Mouse (Mus musculus) forebrain, postnatal 0 days (tissue): ENCODE measurements around the gene Npc2. TPM values are rescaled to one million over a fixed set of nuclear protein-coding genes. Genes with fewer than 3 reads are reported as not detected.

ENCODE experiments used
- ATAC-seq: fragments of 200-750 bp; cut with Nextera tagmentation; 2 replicates; pipeline ENCODE4 v1.8.0; 2017; ENCODE audit warnings: mild to moderate bottlenecking, moderate library complexity
- DNase-seq: peaks from one replicate; pipeline ENCODE4 v3.0.0-alpha.2; 2015
- H3K27ac ChIP-seq: fragments of 300-500 bp; sonication (generic); 2 replicates; pipeline ENCODE4 v1.5.1; 2014; ENCODE audit warnings: low read depth, mild to moderate bottlenecking, antibody characterized with exemption, low read length, moderate library complexity, mixed read lengths
- H3K27me3 ChIP-seq: fragments of 300-500 bp; sonication (generic); 2 replicates; pipeline ENCODE4 v1.6.1; 2014; ENCODE audit warnings: mild to moderate bottlenecking, low read length, mixed read lengths; ENCODE audit not compliant: insufficient read depth
- H3K36me3 ChIP-seq: fragments of 300-500 bp; sonication (generic); 2 replicates; pipeline ENCODE4 v1.6.1; 2014; ENCODE audit warnings: mild to moderate bottlenecking, moderate library complexity; ENCODE audit not compliant: insufficient read depth
- H3K4me1 ChIP-seq: fragments of 300-500 bp; sonication (generic); 2 replicates; pipeline ENCODE4 v1.6.1; 2014; ENCODE audit warnings: antibody characterized with exemption; ENCODE audit not compliant: insufficient read depth
- H3K4me2 ChIP-seq: fragments of 300-500 bp; sonication (generic); 2 replicates; pipeline ENCODE4 v1.6.1; 2014; ENCODE audit warnings: low read depth, mild to moderate bottlenecking, moderate library complexity
- H3K4me3 ChIP-seq: fragments of 300-500 bp; sonication (generic); 2 replicates; pipeline ENCODE4 v1.5.1; 2014; ENCODE audit warnings: low read depth, low read length, mixed read lengths
- H3K9ac ChIP-seq: fragments of 300-500 bp; sonication (generic); 2 replicates; pipeline ENCODE4 v1.6.1; 2014; ENCODE audit warnings: mild to moderate bottlenecking
- H3K9me3 ChIP-seq: fragments of 300-500 bp; sonication (generic); 2 replicates; pipeline ENCODE4 v1.6.1; 2016; ENCODE audit warnings: low read length
- CTCF ChIP-seq: sonication (generic); IDR thresholded peaks from 2 replicates; pipeline ENCODE4 v1.5.1; 2016; ENCODE audit warnings: antibody characterized with exemption, control low read depth, low read depth
- WGBS: fragments of 180-500 bp; shearing (Covaris S2); extraction: QIAGEN DNeasy Blood & Tissue Kit; methylation state at CpG from one replicate; pipeline ENCODE4 v1.1.7; 2014; 5-methylcytosine and 5-hydroxymethylcytosine counted together
- polyA plus RNA-seq: library from polyadenylated mRNA; unstranded; fragments of >200 nt; fragmentation: Nextera tagmentation; extraction: Ambion mirVana; gene quantifications from 2 replicates; pipeline ENCODE4 v1.2.1, GENCODE M21; 2015
- total RNA-seq: library from RNA; depleted of rRNA; stranded (reverse); fragments of >200 nt; gene quantifications from 2 replicates; pipeline ENCODE4 v1.2.3, GENCODE M21; 2014

Gene Npc2
- total and polyA plus RNA-seq, 2 experiments from 2014 or later, result 42.5 to 64.2 TPM

- Histone ChIP-seq H3K4me3 (no peak overlapping the region), H3K4me2 (no peak overlapping the region), H3K9ac (no peak overlapping the region), H3K27me3 (no peaks in the 10 kb centered on the region), H3K4me1 (no peaks in the 10 kb centered on the region), H3K9me3 (no peaks in the 10 kb centered on the region), H3K27ac (no peak overlapping the region), H3K36me3 (no peaks in the 10 kb centered on the region)
- TF ChIP-seq CTCF, result no peak
- WGBS, result 81% methylated on average over 3 of the region's 3 CpGs
- no peak for ATAC-seq
- no peak for DNase-seq
Observed at GRCm38 (mm10) chr12:84802625-84803024, 29.7 kb upstream of the Npc2 start.

DNA sequence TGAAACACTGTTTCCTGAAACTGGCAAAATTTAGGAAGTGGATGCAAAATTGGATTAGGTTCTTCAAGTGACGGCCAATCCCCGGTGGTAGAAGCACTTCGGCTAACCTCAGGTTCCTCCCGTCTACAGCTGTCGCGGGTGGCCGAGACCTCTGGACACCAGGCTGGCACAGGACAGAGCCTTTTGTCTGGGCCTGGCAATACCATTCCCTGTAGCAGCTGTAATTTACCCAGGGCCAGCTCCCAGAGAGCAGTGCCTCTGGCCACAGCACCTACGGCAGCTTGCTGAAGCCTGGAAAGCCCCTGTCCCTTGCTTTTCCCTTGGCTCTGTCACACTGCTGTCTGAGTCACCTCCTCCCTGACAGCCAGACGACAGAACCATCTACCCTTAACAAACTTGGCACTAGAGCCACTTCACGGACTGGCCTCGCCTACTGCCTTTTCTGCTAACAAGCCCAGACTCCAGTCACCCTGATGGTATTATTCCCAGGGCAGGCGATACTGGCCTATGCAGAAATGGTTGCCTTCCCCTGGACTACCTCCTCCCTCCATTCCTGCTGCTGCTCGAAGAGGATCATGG is 28.7 kb upstream of the Npc2 start:
- Histone ChIP-seq H3K9me3 (no peaks in the 10 kb centered on the region), H3K4me2 (no peak overlapping the region), H3K36me3 (no peaks in the 10 kb centered on the region), H3K4me1 (no peaks in the 10 kb centered on the region), H3K27me3 (no peaks in the 10 kb centered on the region), H3K9ac (no peak overlapping the region), H3K4me3 (no peak overlapping the region), H3K27ac (no peak overlapping the region)
- no peak for DNase-seq
- no peak for ATAC-seq
- no peak for TF ChIP-seq CTCF
- 78% methylated on average over 13 of the region's 13 CpGs for WGBS

DNA sequence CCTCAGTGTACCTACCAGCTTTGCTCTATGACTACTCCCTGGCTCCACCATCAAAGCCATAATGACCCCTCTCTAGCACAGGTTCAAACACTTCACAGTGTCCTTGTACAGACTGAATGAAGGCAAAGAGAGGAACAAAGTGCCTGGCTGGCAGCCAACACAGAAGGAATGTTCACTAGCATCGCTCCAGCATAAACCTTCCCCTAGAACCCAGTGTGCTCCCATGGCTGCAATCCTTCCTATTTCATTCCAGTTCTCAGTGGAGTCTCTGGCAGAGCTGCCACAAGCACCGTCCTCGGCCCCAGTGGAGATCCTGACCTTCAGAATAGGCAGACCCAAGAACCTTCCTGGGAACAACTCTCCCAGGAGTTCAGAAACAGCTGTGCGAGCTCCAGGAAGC is 27.5 kb upstream of the Npc2 start:
- Histone ChIP-seq H3K9ac (no peak overlapping the region), H3K36me3 (no peaks in the 10 kb centered on the region), H3K4me2 (no peak overlapping the region), H3K9me3 (no peaks in the 10 kb centered on the region), H3K4me3 (no peak overlapping the region), H3K4me1 (no peaks in the 10 kb centered on the region), H3K27ac (no peak overlapping the region), H3K27me3 (no peaks in the 10 kb centered on the region)
- no peak for DNase-seq
- WGBS, result 59% methylated on average over 4 of the region's 4 CpGs
- ATAC-seq, result no peak
- no peak for TF ChIP-seq CTCF

DNA sequence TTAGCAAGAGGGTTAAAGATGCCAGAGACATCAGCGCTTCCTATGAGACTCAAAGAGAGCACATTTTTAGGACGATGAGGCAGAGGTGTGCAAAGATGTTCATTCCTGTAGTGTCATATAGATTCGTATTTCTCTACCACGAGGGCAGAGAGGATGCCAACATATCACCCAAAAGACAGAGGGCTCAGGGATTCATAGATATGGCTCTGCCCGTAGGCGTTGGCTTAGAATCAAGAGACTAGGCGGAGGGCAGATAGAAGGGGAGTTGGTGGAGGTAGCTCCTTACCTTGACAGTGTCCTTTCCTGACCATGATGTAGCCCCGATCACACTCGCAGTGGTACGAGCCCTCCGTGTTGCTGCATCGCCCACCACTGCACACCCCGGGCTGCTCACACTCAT is 26.1 kb upstream of the Npc2 start:
- WGBS, result 91% methylated on average over 13 of the region's 13 CpGs
- DNase-seq, result no peak
- no peak overlapping the region for H3K4me3 ChIP-seq
- H3K36me3 ChIP-seq, result no peaks in the 10 kb centered on the region
- ATAC-seq, result no peak
- no peaks in the 10 kb centered on the region for H3K4me1 ChIP-seq
- no peak overlapping the region for H3K27ac ChIP-seq
- H3K27me3 ChIP-seq, result no peaks in the 10 kb centered on the region
- no peak overlapping the region for H3K4me2 ChIP-seq
- no peak for TF ChIP-seq CTCF
- H3K9me3 ChIP-seq, result no peaks in the 10 kb centered on the region
- H3K9ac ChIP-seq, result no peak overlapping the region

GRCm38 (mm10) chr12:84794647-84795046 is 21.7 kb upstream of the Npc2 start:
- ATAC-seq (no peak), DNase-seq (no peak)
- H3K27me3 ChIP-seq, result no peaks in the 10 kb centered on the region
- H3K36me3 ChIP-seq, result no peaks in the 10 kb centered on the region
- WGBS, result 91% methylated on average over 8 of the region's 8 CpGs
- no peak overlapping the region for H3K9ac ChIP-seq
- H3K4me2 ChIP-seq, result no peak overlapping the region
- H3K27ac ChIP-seq, result no peak overlapping the region
- no peaks in the 10 kb centered on the region for H3K4me1 ChIP-seq
- H3K9me3 ChIP-seq, result no peaks in the 10 kb centered on the region
- no peak overlapping the region for H3K4me3 ChIP-seq
- no peak for TF ChIP-seq CTCF

DNA sequence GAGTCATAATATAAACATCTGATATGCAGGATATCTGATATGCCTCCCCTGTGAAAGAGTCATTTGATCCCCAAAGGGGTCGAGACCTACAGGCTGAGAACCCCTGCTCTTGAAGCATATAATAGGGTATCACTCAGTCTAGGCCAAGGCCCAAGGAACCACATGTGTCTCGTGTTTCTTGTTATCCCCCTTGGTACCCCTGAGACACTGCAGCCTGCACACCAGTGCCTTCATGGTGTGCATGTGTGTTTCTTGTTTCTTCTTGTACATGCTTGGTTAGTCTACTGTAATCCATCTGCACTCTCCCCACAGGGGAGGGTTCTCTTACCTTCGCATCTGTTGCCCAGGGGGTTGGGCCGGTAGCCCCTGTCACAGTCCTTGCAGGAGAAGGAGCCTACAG is 19.7 kb upstream of the Npc2 start:
- H3K27me3 ChIP-seq, result no peaks in the 10 kb centered on the region
- H3K27ac ChIP-seq, result no peak overlapping the region
- ATAC-seq (no peak), DNase-seq (no peak)
- no peak overlapping the region for H3K4me2 ChIP-seq
- no peaks in the 10 kb centered on the region for H3K4me1 ChIP-seq
- TF ChIP-seq CTCF, result no peak
- WGBS, result 81% methylated on average over 4 of the region's 4 CpGs
- no peak overlapping the region for H3K9ac ChIP-seq
- H3K9me3 ChIP-seq, result no peaks in the 10 kb centered on the region
- H3K4me3 ChIP-seq, result no peak overlapping the region
- no peaks in the 10 kb centered on the region for H3K36me3 ChIP-seq

DNA sequence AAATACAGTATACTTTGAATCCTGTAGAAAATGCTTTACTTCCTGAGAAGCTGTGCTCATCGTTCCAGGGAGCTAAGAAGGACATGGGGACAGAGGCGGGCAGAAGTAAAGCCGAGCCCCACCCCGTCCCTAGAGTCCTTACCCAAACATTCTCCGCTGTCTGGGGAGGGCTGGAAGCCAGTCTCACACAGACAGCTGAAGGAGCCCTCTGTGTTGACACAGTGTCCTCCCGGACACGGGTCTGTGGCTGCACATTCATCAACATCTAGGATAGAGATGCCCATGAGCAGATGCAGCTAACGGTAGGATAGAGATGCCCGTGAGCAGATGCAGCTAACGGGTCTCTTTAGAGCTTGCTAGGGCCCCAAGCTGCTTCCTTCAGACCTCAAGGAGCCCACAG is 17.9 kb upstream of the Npc2 start:
- Histone ChIP-seq H3K9me3 (no peaks in the 10 kb centered on the region), H3K4me3 (no peak overlapping the region), H3K27ac (no peak overlapping the region), H3K4me2 (no peak overlapping the region), H3K27me3 (no peaks in the 10 kb centered on the region), H3K9ac (no peak overlapping the region), H3K4me1 (no peaks in the 10 kb centered on the region), H3K36me3 (no peaks in the 10 kb centered on the region)
- ATAC-seq, result no peak
- TF ChIP-seq CTCF, result no peak
- DNase-seq, result no peak
- WGBS, result 83% methylated on average over 10 of the region's 10 CpGs
